Mouse (Mus musculus) kidney, embryonic 16.5 days (tissue): ENCODE results near the gene Scgb1b7. TPM values are rescaled to one million over a fixed set of nuclear protein-coding genes. Genes with fewer than 3 reads are reported as not detected.
"Not testable (repeated sequence)": the region's sequence is repeated elsewhere in the genome, so short reads cannot be mapped to it uniquely, and the experiment has no call there.

Experiments
- ATAC-seq: fragments of 200-750 bp; cut with Nextera tagmentation; 2 replicates; pipeline ENCODE4 v1.8.0; 2017; ENCODE audit warnings: moderate TSS enrichment; ENCODE audit not compliant: low FRiP score, low TSS enrichment
- H3K27ac ChIP-seq: fragments of 300-500 bp; sonication (generic); 2 replicates; pipeline ENCODE4 v1.5.1; 2014; ENCODE audit warnings: low read length
- H3K27me3 ChIP-seq: fragments of 300-500 bp; sonication (generic); 2 replicates; pipeline ENCODE4 v1.6.1; 2014; ENCODE audit warnings: low read length, control low read depth, mixed read lengths; ENCODE audit not compliant: insufficient read depth
- H3K36me3 ChIP-seq: fragments of 300-500 bp; sonication (generic); 2 replicates; pipeline ENCODE4 v1.6.1; 2014; ENCODE audit warnings: low read length, control low read depth, mixed read lengths; ENCODE audit not compliant: insufficient read depth
- H3K4me1 ChIP-seq: fragments of 300-500 bp; sonication (generic); 2 replicates; pipeline ENCODE4 v1.6.1; 2014; ENCODE audit warnings: low read length, control low read depth, mixed read lengths; ENCODE audit not compliant: insufficient read depth
- H3K4me2 ChIP-seq: fragments of 300-500 bp; sonication (generic); replicated peaks from 2 replicates; pipeline ENCODE4 v1.6.1; 2014; ENCODE audit warnings: low read depth, low read length
- H3K4me3 ChIP-seq: fragments of 300-500 bp; sonication (generic); 2 replicates; pipeline ENCODE4 v1.5.1; 2014; ENCODE audit warnings: mild to moderate bottlenecking, low read length
- H3K9ac ChIP-seq: fragments of 300-500 bp; sonication (generic); replicated peaks from 2 replicates; pipeline ENCODE4 v1.6.1; 2014; ENCODE audit warnings: low read length
- H3K9me3 ChIP-seq: fragments of 300-500 bp; sonication (generic); 2 replicates; pipeline ENCODE4 v1.6.1; 2016; ENCODE audit warnings: low read length, control low read depth
- WGBS: fragments of 180-500 bp; shearing (Covaris S2); extraction: QIAGEN DNeasy Blood & Tissue Kit; methylation state at CpG from one replicate; pipeline ENCODE4 v1.1.7; 2014; 5-methylcytosine and 5-hydroxymethylcytosine counted together
- polyA plus RNA-seq: library from polyadenylated mRNA; unstranded; fragments of >200 nt; fragmentation: Nextera tagmentation; extraction: Ambion mirVana; gene quantifications from 2 replicates; pipeline ENCODE4 v1.2.1, GENCODE M21; 2015

The Scgb1b7 gene
- not detected in 2 replicates for polyA plus RNA-seq

GRCm38 (mm10) chr7:31712365-31712764 is at the start of gene Scgb1b7:
Gene Scgb1b7, plus strand, starts transcription at chr7:31712665.
- not testable (repeated sequence) for H3K9ac ChIP-seq, H3K4me2 ChIP-seq, ATAC-seq, H3K9me3 ChIP-seq, H3K27me3 ChIP-seq, H3K27ac ChIP-seq, H3K4me3 ChIP-seq, H3K36me3 ChIP-seq, H3K4me1 ChIP-seq
- 79% methylated on average over 3 of the region's 5 CpGs for WGBS

DNA sequence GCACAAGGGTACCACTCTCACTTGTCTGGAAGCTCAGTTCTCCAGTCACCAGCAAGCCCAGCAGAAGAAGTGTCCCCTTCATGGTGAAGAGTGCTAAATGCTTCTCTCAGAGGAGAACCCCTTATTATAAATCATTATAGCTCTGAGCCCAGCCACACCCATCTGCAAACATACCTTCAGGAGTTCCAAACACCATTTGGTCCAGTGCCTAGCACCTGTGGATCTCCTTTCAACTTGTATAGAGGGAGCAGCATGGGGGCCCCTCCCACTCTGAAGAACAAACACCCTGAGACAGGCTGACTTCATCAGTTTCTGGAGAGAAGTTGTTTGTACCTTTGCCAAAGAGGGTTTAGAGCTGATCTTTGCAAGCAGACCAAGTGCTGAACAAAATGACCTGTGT is 6.8 kb upstream of the Scgb1b7 start, which contains the start of gene Scgb2b7:
TSS of gene Scgb2b7 (minus strand) at position 101 of the 400 bp plus-strand sequence.
- H3K4me2 ChIP-seq, H3K9ac ChIP-seq, H3K4me3 ChIP-seq, H3K27me3 ChIP-seq, H3K4me1 ChIP-seq, H3K36me3 ChIP-seq, ATAC-seq, H3K9me3 ChIP-seq, H3K27ac ChIP-seq: not testable (repeated sequence)

Other genes with a start within 250 kb of the Scgb1b7 start
- not detected in 2 replicates for gene Scgb2b7, start 6.9 kb upstream of the Scgb1b7 start, polyA plus RNA-seq